Mouse (Mus musculus) CH12.LX (cell line): ENCODE data around the gene Dnajb13. TPM values are rescaled to one million over a fixed set of nuclear protein-coding genes. Genes with fewer than 3 reads are reported as not detected.

ENCODE experiments used
- DNase-seq: peaks from one replicate; pipeline ENCODE4 v3.0.0-alpha.2; 2013; ENCODE audit errors: extremely low read depth
- H3K27ac ChIP-seq: 2 replicates; pipeline ENCODE4 v1.5.1; 2012; ENCODE audit warnings: low read depth, mild to moderate bottlenecking, control low read depth, moderate library complexity; ENCODE audit not compliant: insufficient read depth
- H3K27me3 ChIP-seq: replicated peaks from 2 replicates; pipeline ENCODE3; 2012; ENCODE audit warnings: inconsistent platforms
- H3K36me3 ChIP-seq, 2 experiments: replicated peaks in 1 of 2; 2 replicates each; pipeline versions ENCODE3 to v1.6.1; 2012; ENCODE audit warnings: inconsistent platforms in 1 of 2, low read length in 1 of 2, mild to moderate bottlenecking in 1 of 2, mixed read lengths in 1 of 2, moderate library complexity in 1 of 2; ENCODE audit not compliant: control insufficient read depth in 1 of 2, insufficient read depth in 1 of 2
- H3K4me1 ChIP-seq, 2 experiments: 2 replicates each; pipeline ENCODE4 v1.6.1; 2012; ENCODE audit warnings: inconsistent platforms in 1 of 2, moderate library complexity in 1 of 2; ENCODE audit not compliant: insufficient read depth in 2 of 2, control insufficient read depth in 1 of 2
- H3K4me2 ChIP-seq: 2 replicates; pipeline ENCODE4 v1.6.1; 2012; ENCODE audit warnings: low read depth, mild to moderate bottlenecking, control low read depth; ENCODE audit not compliant: poor library complexity, insufficient read depth, severe bottlenecking
- H3K4me3 ChIP-seq, 3 experiments: fragments of 150-350 bp in 1 of 3; sonication (generic) in 1 of 3; replicated peaks in 1 of 3; 2 replicates each; pipeline versions ENCODE3 to v1.5.1; 2011 to 2012; ENCODE audit warnings: low read depth in 2 of 3, low read length in 2 of 3, mild to moderate bottlenecking in 2 of 3, moderate library complexity in 2 of 3, control low read depth in 1 of 3, improper control_type of control experiment in 1 of 3, inconsistent platforms in 1 of 3, mixed read lengths in 1 of 3; ENCODE audit not compliant: poor library complexity in 1 of 3
- H3K79me2 ChIP-seq: replicated peaks from 2 replicates; pipeline ENCODE4 v1.6.1; 2012; ENCODE audit warnings: mild to moderate bottlenecking, moderate library complexity; ENCODE audit not compliant: control insufficient read depth, poor library complexity, insufficient read depth, severe bottlenecking; ENCODE audit errors: extremely low read depth
- H3K9ac ChIP-seq: 2 replicates; pipeline ENCODE4 v1.6.1; 2012; ENCODE audit warnings: low read depth, mild to moderate bottlenecking, control low read depth, moderate library complexity; ENCODE audit not compliant: insufficient read depth
- H3K9me3 ChIP-seq: replicated peaks from 2 replicates; pipeline ENCODE3; 2012; ENCODE audit warnings: low read length, inconsistent platforms, mixed read lengths
- BHLHE40 ChIP-seq: IDR thresholded peaks from 2 replicates; pipeline ENCODE4 v1.6.1; 2011; ENCODE audit warnings: mild to moderate bottlenecking, low read depth, low read length, improper control_type of control experiment
- CHD1 ChIP-seq: IDR thresholded peaks from 2 replicates; pipeline ENCODE4 v1.6.1; 2012; ENCODE audit warnings: low read depth, low read length, improper control_type of control experiment, inconsistent platforms
- CHD2 ChIP-seq: IDR thresholded peaks from 2 replicates; pipeline ENCODE4 v1.6.1; 2011; ENCODE audit warnings: low read length, improper control_type of control experiment
- CTCF ChIP-seq, 2 experiments: IDR thresholded peaks in 1 of 2; conservative IDR thresholded peaks in 1 of 2; 2 replicates each; pipeline ENCODE4 v1.5.1; 2011 to 2012; ENCODE audit warnings: low read depth in 2 of 2, low read length in 2 of 2, improper control_type of control experiment in 1 of 2, inconsistent platforms in 1 of 2, mild to moderate bottlenecking in 1 of 2, moderate library complexity in 1 of 2
- E2F4 ChIP-seq: IDR thresholded peaks from 2 replicates; pipeline ENCODE4 v1.6.1; 2011; ENCODE audit warnings: low read depth, low read length, improper control_type of control experiment; ENCODE audit not compliant: insufficient replicate concordance
- ELF1 ChIP-seq: IDR thresholded peaks from 2 replicates; pipeline ENCODE4 v1.6.1; 2014; ENCODE audit warnings: low read depth, mild to moderate bottlenecking, inconsistent platforms, low read length, improper control_type of control experiment
- EP300 ChIP-seq: IDR thresholded peaks from 2 replicates; pipeline ENCODE4 v1.6.1; 2011; ENCODE audit warnings: low read length, improper control_type of control experiment
- MAX ChIP-seq: IDR thresholded peaks from 2 replicates; pipeline ENCODE4 v1.6.1; 2011; ENCODE audit warnings: low read length, improper control_type of control experiment
- MYC ChIP-seq: IDR thresholded peaks from 2 replicates; pipeline ENCODE4 v1.6.1; 2011; ENCODE audit warnings: low read depth, mild to moderate bottlenecking, improper control_type of control experiment, low read length
- NRF1 ChIP-seq: IDR thresholded peaks from 2 replicates; pipeline ENCODE4 v1.6.1; 2014; ENCODE audit warnings: low read depth, mild to moderate bottlenecking, inconsistent platforms, low read length, improper control_type of control experiment, moderate library complexity
- POLR2AphosphoS2 ChIP-seq: IDR thresholded peaks from 2 replicates; pipeline ENCODE4 v1.6.1; 2011; ENCODE audit warnings: low read depth, low read length, improper control_type of control experiment
- SMC3 ChIP-seq: IDR thresholded peaks from 2 replicates; pipeline ENCODE4 v1.6.1; 2011; ENCODE audit warnings: low read depth, low read length, improper control_type of control experiment
- TBP ChIP-seq: conservative IDR thresholded peaks from 2 replicates; pipeline ENCODE4 v1.6.1; 2011; ENCODE audit warnings: low read depth, low read length, improper control_type of control experiment
- TCF12 ChIP-seq: IDR thresholded peaks from 2 replicates; pipeline ENCODE4 v1.6.1; 2014; ENCODE audit warnings: low read depth, mild to moderate bottlenecking, inconsistent platforms, low read length, improper control_type of control experiment
- UBTF ChIP-seq: IDR thresholded peaks from 2 replicates; pipeline ENCODE4 v1.6.1; 2012; ENCODE audit warnings: low read depth, mild to moderate bottlenecking, inconsistent platforms, low read length, improper control_type of control experiment, moderate library complexity
- USF1 ChIP-seq: IDR thresholded peaks from 2 replicates; pipeline ENCODE4 v1.6.1; 2014; ENCODE audit warnings: low read depth, mild to moderate bottlenecking, inconsistent platforms, low read length, improper control_type of control experiment
- dilution Hi-C: fragments of 300-500 bp; cut with MboI; formaldehyde crosslinking; loops from 2 replicates; pipeline ENCODE4 v1.14.3; 2020; ENCODE audit warnings: low sequenced_read_pairs; ENCODE audit not compliant: extremely low pct_unique_long_range_greater_than_20kb, extremely low pct_ligation_motif_present
- in situ Hi-C: fragments of 300-500 bp; cut with MboI; formaldehyde crosslinking; loops from 3 replicates; pipeline ENCODE4 v1.14.3; 2019; ENCODE audit warnings: low sequenced_read_pairs, low pct_ligation_motif_present, low pct_unique_long_range_greater_than_20kb, mixed read lengths
- polyA plus RNA-seq: library from polyadenylated mRNA; unstranded; fragments of >175 nt; gene quantifications from 2 replicates; pipeline ENCODE4 v1.2.1, GENCODE M21; 2012; ENCODE audit warnings: low read depth; ENCODE audit not compliant: insufficient read length
- total RNA-seq, 2 experiments: library from RNA; depleted of rRNA; stranded (reverse); fragments of 300-350 nt in 1 of 2; fragments of >200 nt in 1 of 2; gene quantifications; 2 replicates each; pipeline ENCODE4 v1.2.3; 2012 to 2014

The Dnajb13 gene
- total and polyA plus RNA-seq, 3 experiments = 13.9 to 32.0 (median 15.6) TPM

GRCm38 (mm10) chr7:100547631-100548030, 32.9 kb upstream of the Dnajb13 start:
- Histone ChIP-seq H3K36me3 (peaks cover 10 to 67% of the 10 kb centered on the region in 2 experiments), H3K4me2 (no peak overlapping the region), H3K79me2 (no peaks in the 10 kb centered on the region), H3K4me3 (no peak overlapping the region), H3K9me3 (no peaks in the 10 kb centered on the region), H3K27ac (no peak overlapping the region), H3K4me1 (no peaks in the 10 kb centered on the region), H3K27me3 (no peaks in the 10 kb centered on the region), H3K9ac (no peak overlapping the region)
- TF ChIP-seq BHLHE40 = no peak
- dilution Hi-C loops = no loop called here
- no peak for DNase-seq
- in situ Hi-C loops = no loop called here

DNA sequence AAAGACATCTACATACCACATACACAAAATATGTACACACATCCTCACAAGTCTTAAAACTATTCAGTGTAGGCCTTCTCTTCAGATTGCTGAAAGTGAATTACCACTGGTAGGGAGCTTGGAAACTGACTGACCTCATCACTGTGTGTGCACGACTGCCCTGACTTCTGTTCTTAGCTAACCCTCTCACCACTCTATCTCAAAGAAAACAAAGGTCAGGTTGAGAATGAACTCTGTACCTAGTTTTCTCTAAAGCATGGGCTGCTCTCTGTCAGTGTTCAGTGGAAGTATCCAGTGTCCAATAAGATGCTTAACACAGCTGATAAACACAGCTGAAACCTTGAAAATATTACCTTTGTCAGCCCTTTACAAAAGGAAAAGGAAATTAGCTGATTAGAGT, 29.7 kb upstream of the Dnajb13 start:
- no peaks in the 10 kb centered on the region for H3K27me3 ChIP-seq
- no peak overlapping the region for H3K4me2 ChIP-seq
- no peak overlapping the region for H3K4me3 ChIP-seq
- DNase-seq = no peak
- TF ChIP-seq BHLHE40 (no peak), ELF1 (no peak), TBP (no peak), NRF1 (no peak), SMC3 (no peak), CHD1 (no peak), POLR2AphosphoS2 (no peak), MYC (no peak), E2F4 (no peak), USF1 (no peak), MAX (no peak), CTCF (conservative IDR thresholded peaks at IDR 0.05 in 1 of 2, IDR thresholded peaks at IDR 0.05 in 1 of 2; ENCODE audit: low read depth in 2 of 2, low read length in 2 of 2) (no peak), TCF12 (no peak), EP300 (no peak), UBTF (no peak), CHD2 (no peak)
- in situ Hi-C loops = no loop called here
- peaks cover 11 to 53% of the 10 kb centered on the region in 2 experiments for H3K36me3 ChIP-seq
- dilution Hi-C loops = no loop called here
- no peaks in the 10 kb centered on the region for H3K4me1 ChIP-seq
- no peak overlapping the region for H3K27ac ChIP-seq
- H3K79me2 ChIP-seq = no peaks in the 10 kb centered on the region
- H3K9me3 ChIP-seq = no peaks in the 10 kb centered on the region
- H3K9ac ChIP-seq = no peak overlapping the region
